Mouse (Mus musculus): Measurements from ENCODE around the gene Zfp646. TPM values are rescaled to one million over a fixed set of nuclear protein-coding genes. Genes with fewer than 3 reads are reported as not detected.

The Zfp646 gene
- total RNA-seq, 2 experiments from 2014 or later, result 36.3 to 38.0 TPM

Other genes with a start within 250 kb of the Zfp646 start
- gene Bcl7c, start 167.3 kb upstream of the Zfp646 start, total RNA-seq (2021), result 10 to 100 TPM; 87.2 to 94.3 TPM
- gene Ctf1, start 163.5 kb upstream of the Zfp646 start, total RNA-seq (2021), result 1 to 10 TPM; 5.3 to 6.5 TPM
- not detected for gene Ctf2, start 144.1 kb upstream of the Zfp646 start, total RNA-seq (2021)
- gene Fbxl19, start 131.7 kb upstream of the Zfp646 start, total RNA-seq (2021), result 100 to 1,000 TPM; 143 to 148 TPM
- 10 to 100 TPM; 14.2 to 15.1 TPM for gene Orai3, start 106.4 kb upstream of the Zfp646 start, total RNA-seq (2021)
- 10 to 100 TPM; 46.2 to 47.4 TPM for gene Setd1a, start 99.6 kb upstream of the Zfp646 start, total RNA-seq (2021)
- gene Gm49388, start 90.6 kb upstream of the Zfp646 start, total RNA-seq (2021), result 1 to 10 TPM; 2.2 to 3.1 TPM
- 1 to 10 TPM; 3.3 to 5.8 TPM for gene Hsd3b7, start 75.6 kb upstream of the Zfp646 start, total RNA-seq (2021)
- 10 to 100 TPM; 34.5 to 40.0 TPM for gene Stx4a, start 51.9 kb upstream of the Zfp646 start, total RNA-seq (2021)
- 100 to 1,000 TPM; 193 to 215 TPM for gene Stx1b, start 51.7 kb upstream of the Zfp646 start, total RNA-seq (2021)
- 10 to 100 TPM; 33.1 to 36.4 TPM for gene Zfp668, start 607 bp downstream of the Zfp646 start, total RNA-seq (2021)
- under 1 TPM; 0.54 to 0.90 TPM for gene Prss53, start 14.7 kb downstream of the Zfp646 start, total RNA-seq (2021)
- gene Gm21974, start 19.2 kb downstream of the Zfp646 start, total RNA-seq (2021), result not detected
- gene Vkorc1, start 19.4 kb downstream of the Zfp646 start, total RNA-seq (2021), result 10 to 100 TPM; 27.4 to 28.2 TPM
- 10 to 100 TPM; 39.2 to 43.5 TPM for gene Bckdk, start 27.9 kb downstream of the Zfp646 start, total RNA-seq (2021)
- gene Kat8, start 36.3 kb downstream of the Zfp646 start, total RNA-seq (2021), result 10 to 100 TPM; 28.1 to 31.1 TPM
- gene Prss8, start 53.9 kb downstream of the Zfp646 start, total RNA-seq (2021), result 1 to 10 TPM in 1 of 2 experiments, under 1 TPM in 1; 0.54 to 1.6 TPM
- 10 to 100 TPM; 13.5 to 15.5 TPM for gene Prss36, start 70.5 kb downstream of the Zfp646 start, total RNA-seq (2021)
- gene Fus, start 91.2 kb downstream of the Zfp646 start, total RNA-seq (2021), result 100 to 1,000 TPM; 504 to 524 TPM
- gene Pycard, start 117.6 kb downstream of the Zfp646 start, total RNA-seq (2021), result 1 to 10 TPM; 2.4 to 3.3 TPM
- gene Trim72, start 127.7 kb downstream of the Zfp646 start, total RNA-seq (2021), result under 1 TPM; 0.26 to 0.56 TPM
- gene Itgam, start 186.4 kb downstream of the Zfp646 start, total RNA-seq (2021), result 1 to 10 TPM; 2.1 to 2.2 TPM
- gene Gm49368, start 186.5 kb downstream of the Zfp646 start, total RNA-seq (2021), result not detected

Measured in left cerebral cortex, postnatal 4 days (tissue).